Mouse (Mus musculus): Measurements from ENCODE around the gene Tmem135. TPM values are rescaled to one million over a fixed set of nuclear protein-coding genes. Genes with fewer than 3 reads are reported as not detected.

Tmem135 gene
- polyA plus RNA-seq, 1 experiment: 15.1 TPM

DNA sequence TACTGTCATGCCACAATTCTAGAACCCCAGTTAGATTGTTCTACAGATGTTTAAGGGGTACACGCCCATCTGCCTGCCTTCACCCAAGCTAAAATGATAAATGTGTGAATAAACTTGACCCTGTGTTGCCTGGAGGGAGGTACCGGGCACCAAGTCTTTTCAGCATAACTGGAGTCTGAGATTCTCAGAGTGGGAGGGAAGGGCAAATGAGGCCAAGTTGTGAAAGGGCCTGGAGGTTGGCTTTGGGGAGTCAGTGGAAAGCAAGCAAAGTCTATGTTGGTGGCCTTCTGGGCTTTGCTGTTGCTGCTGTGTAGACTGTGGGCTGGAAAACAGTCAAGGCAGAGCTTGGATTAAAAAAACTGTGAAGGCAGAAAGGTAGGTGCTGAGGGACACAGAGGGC is 13.7 kb upstream of the Tmem135 start:
- no peak for DNase-seq (ENCODE audit: low spot score)

DNA sequence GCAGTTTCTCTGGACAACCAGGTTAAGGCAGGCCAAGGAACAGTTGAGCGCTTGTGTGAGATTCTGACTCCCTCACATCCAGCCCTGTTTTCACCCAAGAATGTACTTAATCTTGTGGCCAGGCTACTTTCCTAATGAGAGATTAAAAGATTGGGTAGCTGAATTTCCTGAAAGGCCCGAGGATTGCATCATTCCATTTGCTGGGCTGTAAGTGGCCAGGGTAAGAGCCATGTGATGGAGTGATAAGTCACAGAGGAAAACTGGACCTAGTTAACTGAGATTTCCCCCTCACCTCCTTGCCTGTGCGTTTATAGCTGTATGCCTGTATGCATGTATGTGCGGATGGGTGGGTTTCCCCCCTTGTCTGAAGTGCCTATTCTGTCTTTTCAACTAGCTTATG is 12.0 kb upstream of the Tmem135 start:
- DNase-seq (ENCODE audit: low spot score): no peak

DNA sequence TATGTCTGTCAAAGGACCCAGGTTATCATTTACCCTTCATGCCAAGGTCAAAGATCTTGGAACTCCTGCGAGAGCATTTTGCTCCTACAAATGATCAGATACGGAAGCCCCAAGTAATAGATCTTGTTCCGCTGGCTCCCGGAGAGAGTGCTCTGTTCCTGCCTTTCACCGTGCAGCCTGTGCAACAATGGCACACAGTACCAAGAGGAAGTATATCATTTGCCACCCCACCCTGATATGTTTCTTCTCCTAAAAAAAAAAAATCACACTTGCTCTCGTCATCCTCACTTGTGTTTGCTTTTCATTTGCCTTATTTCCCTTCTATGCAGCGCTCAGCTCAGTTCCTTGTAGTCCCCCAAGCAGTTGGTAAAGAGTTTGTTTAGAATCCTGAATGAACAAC is 8.1 kb upstream of the Tmem135 start:
- DNase-seq (ENCODE audit: low spot score): no peak

DNA sequence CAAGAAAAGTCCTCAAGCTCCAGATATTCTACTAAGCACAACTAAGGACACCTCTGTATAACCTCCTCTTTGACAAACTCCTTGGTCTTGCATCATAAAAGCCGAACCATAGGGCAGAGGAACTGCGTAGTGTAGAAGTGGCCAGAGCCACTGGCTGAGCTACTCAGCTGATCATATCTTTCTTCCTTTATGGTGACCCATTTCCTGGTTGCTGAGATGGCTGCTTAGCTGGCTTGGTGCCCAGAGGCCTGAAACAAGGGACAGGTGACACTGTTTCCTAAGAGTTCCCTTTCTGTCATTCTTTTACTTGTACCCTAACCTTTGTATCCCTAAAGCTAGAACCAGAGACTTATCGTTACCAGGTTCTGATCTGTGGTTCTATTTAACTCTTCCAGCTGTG is 7.3 kb upstream of the Tmem135 start:
- DNase-seq (ENCODE audit: low spot score): no peak

DNA sequence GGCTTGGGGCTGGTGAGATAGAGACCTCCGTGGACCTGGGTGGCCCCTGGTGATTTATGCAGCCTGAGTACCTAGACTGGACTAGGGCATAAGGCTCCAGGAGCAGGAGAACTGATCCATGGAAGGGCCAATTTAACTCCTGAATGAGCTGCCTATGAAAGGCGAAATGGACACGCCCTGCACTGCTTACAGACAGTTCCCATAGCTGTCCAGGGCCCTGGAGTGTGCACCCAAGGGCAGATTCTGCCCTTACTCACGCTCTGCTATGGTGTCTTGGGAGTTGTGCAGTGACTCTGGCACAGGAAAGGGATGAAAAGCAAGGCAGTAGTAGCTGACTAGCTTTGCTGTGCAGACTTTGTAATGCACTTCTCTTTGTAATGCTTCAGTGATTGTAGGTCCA is 6.3 kb upstream of the Tmem135 start:
- DNase-seq (ENCODE audit: low spot score): no peak

DNA sequence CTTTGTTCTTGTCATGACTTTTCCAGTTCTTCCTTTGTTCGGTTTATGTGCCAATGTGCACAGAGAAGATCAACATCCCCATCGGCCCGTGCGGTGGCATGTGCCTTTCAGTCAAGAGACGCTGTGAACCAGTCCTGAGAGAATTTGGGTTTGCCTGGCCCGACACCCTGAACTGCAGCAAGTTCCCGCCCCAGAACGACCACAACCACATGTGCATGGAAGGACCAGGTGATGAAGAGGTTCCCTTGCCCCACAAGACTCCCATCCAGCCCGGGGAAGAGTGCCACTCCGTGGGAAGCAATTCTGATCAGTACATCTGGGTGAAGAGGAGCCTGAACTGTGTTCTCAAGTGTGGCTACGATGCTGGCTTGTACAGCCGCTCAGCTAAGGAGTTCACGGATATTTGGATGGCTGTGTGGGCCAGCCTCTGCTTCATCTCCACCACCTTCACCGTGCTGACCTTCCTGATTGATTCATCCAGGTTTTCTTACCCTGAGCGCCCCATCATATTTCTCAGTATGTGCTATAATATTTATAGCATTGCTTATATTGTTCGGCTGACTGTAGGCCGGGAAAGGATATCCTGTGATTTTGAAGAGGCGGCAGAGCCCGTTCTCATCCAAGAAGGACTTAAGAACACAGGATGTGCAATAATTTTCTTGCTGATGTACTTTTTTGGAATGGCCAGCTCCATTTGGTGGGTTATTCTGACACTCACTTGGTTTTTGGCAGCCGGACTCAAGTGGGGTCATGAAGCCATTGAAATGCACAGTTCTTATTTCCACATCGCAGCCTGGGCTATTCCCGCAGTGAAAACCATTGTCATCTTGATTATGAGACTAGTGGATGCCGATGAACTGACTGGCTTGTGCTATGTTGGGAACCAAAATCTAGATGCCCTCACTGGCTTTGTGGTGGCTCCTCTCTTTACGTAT is 3.3 kb upstream of the Tmem135 start:
- no peak for DNase-seq (ENCODE audit: low spot score)

DNA sequence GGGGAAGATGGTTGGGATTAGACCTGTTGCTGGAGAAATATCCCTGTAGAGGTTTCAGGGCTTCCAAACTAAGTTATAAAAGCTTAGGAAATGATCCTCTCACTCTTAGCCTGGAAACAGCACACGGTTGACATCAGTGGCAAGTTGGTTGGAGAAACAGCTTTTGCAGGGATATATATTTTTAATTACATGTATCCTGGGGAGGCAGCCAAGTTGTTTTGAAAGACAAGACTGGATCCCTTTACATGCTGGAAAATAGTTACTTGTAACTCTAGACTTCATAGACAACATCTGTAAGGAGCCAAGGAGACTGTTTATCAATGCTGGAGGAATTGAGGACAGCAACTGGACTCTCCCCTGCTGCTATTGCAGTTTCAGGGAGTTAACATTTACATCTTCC is 2.0 kb upstream of the Tmem135 start:
- DNase-seq (ENCODE audit: low spot score): no peak

DNA sequence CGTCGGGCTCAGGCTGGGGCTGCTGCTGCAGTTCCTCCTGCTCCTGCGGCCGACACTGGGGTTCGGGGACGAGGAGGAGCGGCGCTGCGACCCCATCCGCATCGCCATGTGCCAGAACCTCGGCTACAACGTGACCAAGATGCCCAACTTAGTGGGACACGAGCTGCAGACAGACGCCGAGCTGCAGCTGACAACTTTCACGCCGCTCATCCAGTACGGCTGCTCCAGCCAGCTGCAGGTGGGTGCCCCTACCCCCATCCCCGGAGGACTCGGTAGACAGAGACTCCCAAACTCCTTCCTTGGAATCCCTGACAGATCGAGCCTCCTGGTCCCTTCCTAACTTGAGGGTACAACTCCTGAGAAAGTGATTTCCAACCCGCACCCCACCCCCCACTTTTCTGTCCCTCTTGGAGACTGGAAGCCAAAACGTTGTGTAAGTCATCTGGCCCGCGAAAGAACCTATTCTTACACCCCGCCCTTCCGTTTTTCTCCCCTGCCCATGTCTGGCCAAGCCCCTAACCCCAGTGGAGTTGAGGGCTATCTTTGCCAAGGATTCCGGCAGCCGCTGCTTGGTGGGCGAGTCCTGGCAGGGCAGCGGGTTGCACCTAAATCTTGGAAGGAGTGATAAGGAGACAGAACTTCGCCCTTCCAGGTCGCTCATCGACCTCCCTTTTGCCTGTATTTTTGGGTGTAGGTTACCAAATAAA is 865 bp upstream of the Tmem135 start:
- DNase-seq (ENCODE audit: low spot score): peak; percentile 45

DNA sequence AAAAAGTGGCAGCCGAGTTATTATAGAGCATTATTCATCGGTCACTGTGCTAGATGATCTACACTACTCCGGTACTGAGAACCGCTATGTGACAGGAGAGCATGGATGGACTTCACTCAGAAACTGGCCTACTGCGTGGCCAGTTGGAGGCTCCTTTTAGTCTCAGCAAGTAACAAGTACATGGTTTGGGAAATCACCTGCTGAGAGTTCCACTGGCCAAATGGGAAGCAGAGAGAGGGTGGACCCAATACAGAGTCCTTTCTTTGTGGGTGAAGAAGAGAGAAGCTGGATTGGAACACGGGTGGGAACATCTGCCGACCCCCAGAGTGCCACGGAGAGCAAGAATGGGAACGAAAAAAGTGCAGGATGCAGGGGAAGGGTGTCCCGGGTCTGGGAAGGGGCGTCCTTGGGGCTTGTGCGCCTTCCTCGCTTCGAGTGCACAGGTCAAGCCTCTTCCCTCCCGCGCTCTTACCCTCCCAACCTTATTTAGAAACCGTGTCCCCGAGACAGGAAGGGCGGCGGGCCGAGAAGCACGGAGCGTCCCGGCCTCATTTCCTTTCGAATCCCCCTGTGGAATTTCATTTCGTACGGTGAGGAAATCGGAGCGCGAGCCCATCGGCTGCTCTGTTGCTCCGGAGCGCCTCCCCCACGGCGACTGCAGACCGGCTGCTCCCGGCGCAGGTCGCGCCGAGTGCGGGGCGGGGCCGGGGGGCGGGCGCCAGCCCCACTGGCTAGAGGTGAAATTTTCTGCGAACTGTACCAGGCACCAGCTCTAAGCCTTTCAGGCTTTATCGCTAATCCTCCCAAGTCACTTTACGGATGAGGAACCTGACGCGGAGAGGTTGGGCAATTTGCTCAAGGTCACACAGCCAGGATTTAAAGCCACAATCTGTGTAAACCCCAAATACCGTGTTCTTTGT is 709 bp downstream of the Tmem135 start:
- peak; percentile 64 for DNase-seq (ENCODE audit: low spot score)

DNA sequence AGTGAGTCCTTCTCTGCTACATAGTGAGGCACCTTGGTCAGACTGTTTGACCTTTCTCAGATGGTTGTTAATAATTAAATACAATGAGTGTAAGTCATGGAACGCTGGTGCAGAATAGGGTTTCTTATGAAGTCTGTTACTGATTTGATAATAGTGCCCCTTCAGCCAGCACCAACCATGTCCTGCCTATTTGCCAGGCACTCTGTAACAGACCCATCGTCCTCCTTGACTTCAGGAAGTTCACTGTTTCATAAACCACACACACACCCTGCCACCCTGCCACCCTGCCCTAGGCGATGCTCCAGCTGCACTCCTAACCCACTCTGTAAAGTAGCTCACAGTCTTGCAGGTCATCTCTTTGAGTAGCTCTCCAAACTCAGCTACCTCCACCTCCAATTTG is 2.1 kb downstream of the Tmem135 start:
- no peak for DNase-seq (ENCODE audit: low spot score)

DNA sequence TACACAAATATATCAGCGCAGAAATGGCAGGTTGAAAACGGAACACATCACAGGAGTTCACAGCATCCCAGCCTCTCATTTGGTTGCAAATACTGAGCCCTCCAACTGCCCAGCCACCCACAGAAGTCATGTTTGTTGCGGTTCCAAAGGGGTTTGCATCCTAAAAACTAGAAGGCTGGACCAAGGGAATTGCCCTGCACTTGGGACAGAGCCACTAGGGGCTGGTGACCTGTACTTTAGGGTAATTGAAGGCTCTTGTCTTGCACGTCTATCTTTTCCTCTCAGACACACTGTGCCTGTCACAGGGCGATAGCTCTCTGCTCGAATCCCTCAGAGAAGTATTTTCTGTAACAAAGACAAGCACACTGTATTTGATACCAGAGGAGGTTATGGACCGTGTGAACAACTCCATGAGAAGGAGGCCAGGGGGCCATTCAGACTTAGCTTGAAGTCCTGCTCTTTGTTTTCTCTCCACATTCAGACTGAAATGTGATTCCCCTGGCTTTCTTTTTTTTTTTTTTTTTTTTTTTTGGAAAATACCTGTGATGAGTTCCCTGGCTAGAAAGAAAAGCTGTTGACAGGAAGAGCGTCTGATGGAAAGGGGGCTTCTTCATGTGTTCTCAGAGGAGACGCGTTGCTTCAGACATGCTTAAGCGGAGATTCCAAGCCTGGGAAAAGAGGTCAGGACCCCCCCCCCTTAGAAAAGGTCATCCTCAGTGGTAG is 2.7 kb downstream of the Tmem135 start:
- no peak for DNase-seq (ENCODE audit: low spot score)

DNA sequence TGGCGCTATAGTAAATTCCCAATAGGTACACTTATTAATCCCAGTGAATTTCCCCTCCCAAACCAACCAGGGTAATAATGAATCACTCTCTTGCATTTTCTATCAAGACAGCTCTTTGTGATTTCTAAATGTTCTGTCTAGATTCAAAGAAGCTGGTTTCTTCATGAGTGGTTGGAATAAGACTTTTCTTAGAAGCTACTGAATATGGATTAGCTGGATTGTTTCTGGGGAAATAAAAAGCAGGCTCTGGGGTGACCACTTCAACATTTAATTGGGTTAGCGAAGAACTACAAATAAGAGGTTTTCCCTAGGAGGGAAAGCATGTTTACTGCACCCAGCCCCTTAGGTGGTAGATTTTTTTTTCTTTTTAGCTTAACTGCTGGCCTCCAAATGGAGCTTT is 3.3 kb downstream of the Tmem135 start:
- DNase-seq (ENCODE audit: low spot score): no peak

DNA sequence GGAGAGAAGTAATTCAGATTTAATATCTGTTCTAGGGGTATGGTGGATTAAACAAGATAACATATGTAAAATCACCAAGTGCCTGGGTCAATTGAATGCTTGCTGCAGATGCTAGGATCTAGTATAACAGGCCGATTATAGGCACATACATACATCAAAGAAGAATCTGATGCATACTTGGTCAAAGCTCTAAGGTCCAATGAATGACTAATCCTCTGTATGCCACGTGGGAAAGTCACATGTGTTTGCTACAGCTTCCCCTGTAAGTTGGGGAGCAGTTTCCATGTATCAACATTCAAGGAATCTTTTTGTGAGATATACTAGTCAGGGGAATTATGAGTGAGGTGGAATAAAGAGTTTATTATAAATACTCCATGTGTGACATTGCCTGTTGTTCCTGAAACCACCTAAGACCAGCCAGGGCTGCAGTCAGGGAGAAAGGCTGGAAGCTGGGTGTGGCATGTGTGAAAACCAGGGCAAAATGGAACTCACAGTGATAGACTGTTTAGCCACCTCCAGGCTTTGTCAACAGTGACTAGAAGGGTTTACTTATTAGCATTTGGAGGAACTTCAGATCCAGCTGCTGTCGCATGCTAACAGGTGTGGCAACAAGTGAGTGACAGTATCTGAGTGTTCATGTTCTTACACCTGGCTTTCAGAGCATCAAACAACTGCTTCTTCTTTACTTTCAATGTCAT is 6.0 kb downstream of the Tmem135 start:
- no peak for DNase-seq (ENCODE audit: low spot score)

DNA sequence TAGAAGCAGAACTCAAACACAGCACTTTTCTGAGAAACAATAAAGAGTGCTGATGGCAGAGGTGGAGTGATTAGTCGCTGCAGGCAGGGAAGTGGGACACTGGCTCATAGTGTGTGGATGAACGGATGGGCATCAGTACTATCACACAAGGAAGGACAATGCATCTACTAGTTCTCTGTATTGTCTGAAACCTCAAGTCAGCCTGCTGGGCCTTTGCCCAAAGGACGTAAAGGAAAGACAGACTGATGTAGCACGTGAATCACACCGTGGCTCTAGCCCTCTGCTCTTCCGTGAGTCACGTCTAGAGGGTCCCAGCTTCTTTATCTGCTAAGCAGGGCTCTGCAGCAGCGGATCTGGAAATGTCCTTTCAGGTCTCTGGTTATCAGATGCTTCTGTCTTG is 7.6 kb downstream of the Tmem135 start:
- no peak for DNase-seq (ENCODE audit: low spot score)

DNA sequence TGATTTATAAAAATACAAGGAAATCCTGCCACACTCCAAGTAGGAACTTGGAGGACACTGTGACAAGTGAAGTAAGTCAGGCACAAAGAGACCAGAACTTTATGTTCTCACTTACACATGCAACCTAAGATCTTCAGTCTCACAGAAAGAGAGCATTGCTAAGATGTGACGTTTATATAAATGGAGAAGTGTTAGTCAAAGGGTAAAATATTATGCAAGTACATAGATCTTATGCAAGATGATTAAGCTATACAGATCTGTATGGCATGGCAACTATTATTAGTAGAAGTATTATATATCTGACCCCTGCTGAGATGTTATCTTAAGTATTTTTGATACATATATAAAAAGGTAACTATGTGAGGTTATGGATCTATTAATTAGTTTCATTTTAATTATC is 8.6 kb downstream of the Tmem135 start:
- no peak for DNase-seq (ENCODE audit: low spot score)

DNA sequence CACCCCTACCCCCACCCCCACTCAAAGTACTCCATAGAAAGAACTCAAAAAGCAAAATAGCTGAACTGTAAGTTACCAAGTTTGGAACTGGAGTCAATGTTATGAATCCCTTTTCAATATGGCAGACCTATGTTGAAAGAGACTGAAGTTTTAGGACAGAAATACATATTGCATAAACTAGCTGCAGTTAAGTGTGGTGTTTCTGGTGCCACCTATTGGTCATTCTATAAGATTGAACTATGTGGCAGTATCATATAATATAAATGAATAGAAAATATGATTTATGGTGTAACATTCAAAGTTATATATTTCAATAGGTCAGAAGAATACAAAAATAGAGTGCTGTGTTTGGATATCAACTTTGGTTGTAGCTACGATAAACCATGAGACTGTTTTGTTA is 11.2 kb downstream of the Tmem135 start:
- DNase-seq (ENCODE audit: low spot score): no peak

DNA sequence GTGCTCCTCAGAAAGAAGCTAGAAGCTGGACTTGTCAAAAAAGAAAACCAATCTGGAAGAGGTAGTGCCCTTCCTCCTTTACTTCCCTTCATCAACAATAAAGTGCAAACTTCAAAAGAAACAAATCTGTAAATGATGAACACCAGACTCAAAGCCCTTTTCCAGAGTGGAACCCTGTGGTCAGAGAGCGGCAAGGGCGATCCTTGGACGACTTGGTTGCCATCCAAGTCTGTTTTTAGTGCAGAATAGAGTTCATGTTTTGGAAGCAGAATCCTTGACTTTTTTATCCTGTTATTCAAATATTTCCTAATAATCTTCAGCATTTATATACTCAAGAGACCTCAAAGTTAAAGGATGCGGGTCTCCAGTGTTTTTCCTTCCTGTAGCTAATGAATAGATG is 11.6 kb downstream of the Tmem135 start:
- no peak for DNase-seq (ENCODE audit: low spot score)

DNA sequence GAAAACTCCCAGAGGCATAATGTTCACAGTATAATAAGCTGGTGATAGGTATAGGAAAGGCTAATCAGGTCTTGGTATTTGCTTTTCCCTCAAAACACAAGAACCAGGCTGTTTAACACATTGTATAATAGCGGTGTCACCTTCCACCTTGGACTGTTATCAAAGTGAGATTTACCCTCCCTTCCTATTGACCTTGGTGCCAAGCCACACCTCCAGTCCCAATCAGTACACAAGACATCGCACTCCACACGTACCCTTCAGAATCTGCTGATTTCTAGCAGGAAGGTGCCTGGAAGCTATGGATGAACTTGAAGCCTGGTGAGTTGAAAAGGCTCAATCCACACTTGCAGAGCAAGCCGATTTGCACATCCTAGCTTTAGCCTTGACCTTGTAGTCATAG is 12.2 kb downstream of the Tmem135 start:
- no peak for DNase-seq (ENCODE audit: low spot score)

DNA sequence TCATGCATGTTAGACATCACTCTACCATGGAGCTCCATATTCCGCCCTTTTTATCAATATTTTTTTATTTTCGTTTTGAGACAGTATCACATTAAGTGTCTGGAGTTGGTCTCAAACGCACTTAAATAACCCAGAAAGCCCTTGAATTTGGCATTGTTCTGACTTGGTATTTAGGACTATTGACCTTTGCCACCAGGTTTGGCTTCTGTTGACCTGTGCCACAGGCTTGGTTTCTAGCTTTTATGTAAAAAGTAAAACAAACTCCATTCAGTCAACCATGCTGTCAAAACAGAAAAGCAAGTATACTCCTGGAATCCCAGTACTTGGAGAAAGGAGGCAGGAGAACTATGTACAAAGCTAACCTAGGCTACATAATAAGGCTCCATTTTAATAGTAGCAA is 12.7 kb downstream of the Tmem135 start:
- no peak for DNase-seq (ENCODE audit: low spot score)

DNA sequence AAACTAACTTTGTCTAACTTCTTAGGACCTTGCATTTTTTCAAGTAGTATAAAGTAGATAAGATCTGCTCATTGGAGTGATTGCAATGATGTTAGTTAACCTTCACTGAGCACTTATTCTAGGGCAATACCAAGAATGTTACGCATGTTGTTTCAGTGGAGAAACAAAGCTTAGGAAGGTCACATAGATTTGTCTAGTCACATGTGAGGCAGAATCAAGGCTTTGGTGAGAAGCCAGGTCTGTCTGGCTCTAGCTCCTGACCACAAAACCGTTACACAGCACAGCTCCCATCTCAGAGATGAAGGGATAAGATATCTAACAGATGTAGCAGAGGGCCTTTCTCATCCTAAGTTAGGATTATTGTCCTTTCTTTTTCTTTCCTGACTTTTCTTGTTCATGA is 13.4 kb downstream of the Tmem135 start:
- DNase-seq (ENCODE audit: low spot score): no peak

DNA sequence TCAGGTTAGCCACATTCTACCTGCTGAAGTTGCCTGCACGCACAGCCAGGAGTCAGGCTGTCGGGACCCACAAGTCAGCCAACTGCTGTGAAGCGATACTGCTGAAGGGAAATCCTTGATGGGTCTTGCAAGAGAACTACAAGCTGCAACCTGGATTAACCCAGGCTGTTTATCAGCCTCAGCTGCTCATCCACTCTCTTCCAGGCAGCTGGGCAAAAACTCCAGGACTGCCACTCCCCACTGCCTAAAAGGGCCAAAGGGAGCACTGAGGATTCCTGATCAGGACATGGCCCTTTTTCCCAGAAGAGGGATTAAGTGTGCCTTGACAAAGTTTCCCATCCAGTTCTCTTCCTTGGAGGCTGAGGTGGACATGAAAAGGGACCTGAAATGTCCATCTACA is 15.0 kb downstream of the Tmem135 start:
- no peak for DNase-seq (ENCODE audit: low spot score)
